Mouse (Mus musculus): ENCODE data around the gene Gm266. TPM values are rescaled to one million over a fixed set of nuclear protein-coding genes. Genes with fewer than 3 reads are reported as not detected.

Gene Gm266
- polyA plus RNA-seq, 1 experiment from 2014 or later, result 0.99 TPM

DNA sequence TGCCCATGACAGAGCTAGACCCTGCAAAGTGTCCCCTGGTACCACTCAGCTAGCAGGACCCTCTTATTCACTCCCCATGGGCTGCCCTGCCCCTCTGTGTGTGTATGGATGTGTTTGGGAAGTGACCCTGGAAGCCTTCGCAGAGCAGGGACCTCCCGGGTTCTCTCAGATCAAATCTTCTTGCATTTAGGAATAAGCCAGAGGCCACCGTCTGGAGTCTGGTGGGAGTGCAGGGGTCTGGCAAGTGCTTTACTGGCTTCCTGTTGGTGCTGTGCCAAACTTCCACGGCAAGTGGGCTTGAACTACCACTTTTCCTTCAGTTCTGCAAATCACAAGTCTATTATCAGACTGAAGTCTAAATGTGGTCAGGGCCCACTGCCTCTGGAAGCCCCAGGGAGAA lies 31.6 kb downstream of the Gm266 start:
- 40% methylated on average over 4 of the region's 4 CpGs for WGBS
- no peak overlapping the region for H3K9ac ChIP-seq (ENCODE audit: low read length)
- H3K27me3 ChIP-seq (replicated peaks; ENCODE audit: control insufficient read depth, insufficient read depth, low read length), result peaks cover 27% of the 10 kb centered on the region
- H3K4me3 ChIP-seq (ENCODE audit: low read depth, low read length), result no peak overlapping the region
- H3K4me2 ChIP-seq (ENCODE audit: low read length), result no peak overlapping the region
- no peak overlapping the region for H3K27ac ChIP-seq (ENCODE audit: low read depth, low read length)
- DNase-seq (ENCODE audit: low spot score) (no peak), ATAC-seq (no peak)
- no peaks in the 10 kb centered on the region for H3K36me3 ChIP-seq (ENCODE audit: control insufficient read depth, insufficient read depth, low read length)
- no peaks in the 10 kb centered on the region for H3K4me1 ChIP-seq (ENCODE audit: control insufficient read depth, insufficient read depth, low read length)
- no peaks in the 10 kb centered on the region for H3K9me3 ChIP-seq (replicated peaks; ENCODE audit: control insufficient read depth, low read length)

GRCm38 (mm10) chr12:111451561-111451960 lies 34.1 kb downstream of the Gm266 start:
- no peak overlapping the region for H3K27ac ChIP-seq (ENCODE audit: low read depth, low read length)
- peaks cover 52% of the 10 kb centered on the region for H3K27me3 ChIP-seq (replicated peaks; ENCODE audit: control insufficient read depth, insufficient read depth, low read length)
- DNase-seq (ENCODE audit: low spot score) (no peak), ATAC-seq (no peak)
- no peaks in the 10 kb centered on the region for H3K4me1 ChIP-seq (ENCODE audit: control insufficient read depth, insufficient read depth, low read length)
- H3K9me3 ChIP-seq (replicated peaks; ENCODE audit: control insufficient read depth, low read length), result no peaks in the 10 kb centered on the region
- H3K4me3 ChIP-seq (ENCODE audit: low read depth, low read length), result no peak overlapping the region
- 84% methylated on average over 7 of the region's 7 CpGs for WGBS
- no peaks in the 10 kb centered on the region for H3K36me3 ChIP-seq (ENCODE audit: control insufficient read depth, insufficient read depth, low read length)
- no peak overlapping the region for H3K9ac ChIP-seq (ENCODE audit: low read length)
- no peak overlapping the region for H3K4me2 ChIP-seq (ENCODE audit: low read length)

- peaks cover 64% of the 10 kb centered on the region for H3K27me3 ChIP-seq (replicated peaks; ENCODE audit: control insufficient read depth, insufficient read depth, low read length)
- ATAC-seq (no peak), DNase-seq (ENCODE audit: low spot score) (no peak)
- no peak overlapping the region for H3K27ac ChIP-seq (ENCODE audit: low read depth, low read length)
- 58% methylated on average over 6 of the region's 6 CpGs for WGBS
- H3K9me3 ChIP-seq (replicated peaks; ENCODE audit: control insufficient read depth, low read length), result no peaks in the 10 kb centered on the region
- no peaks in the 10 kb centered on the region for H3K4me1 ChIP-seq (ENCODE audit: control insufficient read depth, insufficient read depth, low read length)
- no peak overlapping the region for H3K9ac ChIP-seq (ENCODE audit: low read length)
- no peak overlapping the region for H3K4me2 ChIP-seq (ENCODE audit: low read length)
- no peaks in the 10 kb centered on the region for H3K36me3 ChIP-seq (ENCODE audit: control insufficient read depth, insufficient read depth, low read length)
- no peak overlapping the region for H3K4me3 ChIP-seq (ENCODE audit: low read depth, low read length)
These were observed 35.3 kb downstream of the Gm266 start for GRCm38 (mm10) chr12:111450359-111450758.

DNA sequence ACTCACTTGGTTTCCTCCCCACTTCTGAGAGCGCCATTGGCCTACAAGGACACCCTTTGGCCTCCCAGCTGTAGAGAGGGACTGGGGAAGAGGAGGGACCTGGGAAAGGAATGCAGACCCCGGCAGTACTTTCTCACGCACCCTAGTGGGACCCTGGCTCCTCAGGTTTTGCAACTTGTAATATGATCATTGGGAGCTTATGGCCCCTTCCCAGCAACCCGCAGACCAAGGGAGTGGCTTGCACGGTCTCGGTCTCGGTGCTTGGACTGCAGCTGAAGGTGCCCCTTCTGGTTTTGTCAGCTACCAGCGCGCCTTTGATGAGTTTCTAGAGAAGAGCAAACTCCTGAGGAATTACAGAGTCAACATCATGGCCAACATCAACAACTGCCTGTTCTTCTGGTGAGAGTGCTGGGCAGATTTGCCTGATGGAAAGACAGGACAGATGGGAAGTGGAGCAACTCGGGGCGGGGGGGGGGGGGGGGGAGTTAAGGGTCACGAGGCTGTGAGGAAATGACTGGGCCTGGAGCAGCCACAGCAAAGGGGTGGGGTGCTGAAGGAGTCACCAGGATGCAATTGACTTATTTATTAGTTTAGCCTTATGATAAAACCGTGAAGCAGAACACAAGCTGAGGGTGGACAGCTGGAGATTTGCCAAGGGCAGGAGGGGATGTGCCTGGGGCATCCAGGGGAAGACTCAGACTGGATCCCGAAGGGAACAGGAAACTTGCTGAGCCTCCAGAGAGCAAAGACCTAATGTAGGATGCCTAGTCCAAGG lies 36.5 kb downstream of the Gm266 start:
- 24% methylated on average over 13 of the region's 14 CpGs for WGBS
- Histone ChIP-seq H3K9me3 (replicated peaks; ENCODE audit: control insufficient read depth, low read length) (no peaks in the 10 kb centered on the region), H3K27me3 (replicated peaks; ENCODE audit: control insufficient read depth, insufficient read depth, low read length) (peaks cover 76% of the 10 kb centered on the region), H3K27ac (ENCODE audit: low read depth, low read length) (no peak overlapping the region), H3K4me3 (ENCODE audit: low read depth, low read length) (no peak overlapping the region), H3K9ac (ENCODE audit: low read length) (no peak overlapping the region), H3K36me3 (ENCODE audit: control insufficient read depth, insufficient read depth, low read length) (no peaks in the 10 kb centered on the region), H3K4me2 (ENCODE audit: low read length) (no peak overlapping the region), H3K4me1 (ENCODE audit: control insufficient read depth, insufficient read depth, low read length) (no peaks in the 10 kb centered on the region)
- DNase-seq (ENCODE audit: low spot score) (no peak), ATAC-seq (no peak)

DNA sequence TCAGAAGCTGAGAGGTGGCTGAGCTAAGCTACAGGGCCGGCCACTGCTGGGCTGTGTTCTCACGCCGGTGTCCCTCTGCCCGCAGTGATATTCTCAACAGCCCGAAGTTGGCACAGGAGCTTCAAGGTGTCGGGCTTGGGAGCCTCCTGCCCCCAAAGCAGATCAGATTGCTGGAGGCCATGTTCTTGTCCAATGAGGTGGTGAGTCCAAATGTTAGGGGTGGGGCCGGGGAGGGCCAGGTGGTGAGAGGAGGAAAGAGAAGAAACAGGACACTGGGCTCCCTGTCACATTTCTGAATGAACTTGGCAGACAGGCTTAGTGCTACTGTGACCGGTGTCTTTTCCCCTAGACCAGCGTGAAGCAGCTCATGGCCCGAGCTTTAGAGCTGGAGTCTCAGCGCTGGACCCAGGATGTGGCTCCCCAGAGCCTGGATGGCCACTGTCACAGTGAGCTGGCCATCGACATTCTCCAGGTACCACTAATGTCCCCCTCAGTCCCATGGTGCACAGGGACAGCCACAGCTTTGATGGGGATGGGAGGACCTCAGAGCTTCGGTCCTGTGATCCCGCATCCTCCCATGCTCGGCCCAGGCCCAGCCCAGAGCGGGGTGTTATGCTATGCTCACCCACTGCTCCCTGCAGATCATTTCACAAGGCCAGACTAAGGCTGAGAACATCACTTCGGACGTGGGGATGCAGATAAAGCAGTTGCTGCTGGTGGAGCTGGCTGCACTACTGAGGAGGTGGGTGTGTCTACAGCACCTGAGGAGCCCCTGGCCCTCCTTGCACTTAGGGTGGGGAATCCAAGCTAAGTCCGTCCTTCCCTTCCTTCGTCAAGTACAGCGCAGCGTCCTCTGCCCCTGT lies 37.5 kb downstream of the Gm266 start:
- no peak overlapping the region for H3K27ac ChIP-seq (ENCODE audit: low read depth, low read length)
- no peak overlapping the region for H3K4me3 ChIP-seq (ENCODE audit: low read depth, low read length)
- no peaks in the 10 kb centered on the region for H3K36me3 ChIP-seq (ENCODE audit: control insufficient read depth, insufficient read depth, low read length)
- no peak overlapping the region for H3K4me2 ChIP-seq (ENCODE audit: low read length)
- WGBS, result 15% methylated on average over 22 of the region's 22 CpGs
- H3K27me3 ChIP-seq (replicated peaks; ENCODE audit: control insufficient read depth, insufficient read depth, low read length), result peaks cover 86% of the 10 kb centered on the region
- ATAC-seq, result no peak
- no peaks in the 10 kb centered on the region for H3K4me1 ChIP-seq (ENCODE audit: control insufficient read depth, insufficient read depth, low read length)
- no peak overlapping the region for H3K9ac ChIP-seq (ENCODE audit: low read length)
- DNase-seq (ENCODE audit: low spot score), result no peak
- H3K9me3 ChIP-seq (replicated peaks; ENCODE audit: control insufficient read depth, low read length), result no peaks in the 10 kb centered on the region

GRCm38 (mm10) chr12:111447350-111447749 lies 38.3 kb downstream of the Gm266 start:
- DNase-seq (ENCODE audit: low spot score) (no peak), ATAC-seq (no peak)
- Histone ChIP-seq H3K4me2 (ENCODE audit: low read length) (no peak overlapping the region), H3K4me3 (ENCODE audit: low read depth, low read length) (no peak overlapping the region), H3K27ac (ENCODE audit: low read depth, low read length) (no peak overlapping the region), H3K9ac (ENCODE audit: low read length) (no peak overlapping the region), H3K4me1 (ENCODE audit: control insufficient read depth, insufficient read depth, low read length) (peaks cover 4% of the 10 kb centered on the region), H3K9me3 (replicated peaks; ENCODE audit: control insufficient read depth, low read length) (no peaks in the 10 kb centered on the region), H3K27me3 (replicated peaks; ENCODE audit: control insufficient read depth, insufficient read depth, low read length) (peaks cover 94% of the 10 kb centered on the region), H3K36me3 (ENCODE audit: control insufficient read depth, insufficient read depth, low read length) (no peaks in the 10 kb centered on the region)
- 9% methylated on average over 9 of the region's 9 CpGs for WGBS

DNA sequence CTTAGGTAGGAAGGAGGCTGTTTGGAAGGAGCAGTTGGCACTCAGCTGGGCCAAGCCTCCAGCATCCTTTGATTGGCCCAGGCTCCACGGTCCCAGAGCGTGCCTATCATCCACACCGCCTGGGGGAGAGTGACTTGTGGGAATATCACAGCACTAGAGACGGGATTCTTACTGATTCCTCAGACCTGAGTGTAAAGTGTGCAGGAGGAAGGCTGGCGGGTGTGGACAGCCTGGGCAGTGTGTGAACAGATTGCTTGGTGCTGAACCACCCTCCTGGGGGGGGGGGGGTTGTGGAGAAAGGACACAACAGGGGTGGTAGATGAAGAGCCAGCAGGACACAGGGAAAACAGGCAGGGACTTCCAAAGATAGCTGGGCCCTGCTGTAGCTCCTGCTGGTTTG lies 38.9 kb downstream of the Gm266 start:
- ATAC-seq (no peak), DNase-seq (ENCODE audit: low spot score) (no peak)
- WGBS, result 14% methylated on average over 5 of the region's 5 CpGs
- Histone ChIP-seq H3K27ac (ENCODE audit: low read depth, low read length) (no peak overlapping the region), H3K4me3 (ENCODE audit: low read depth, low read length) (no peak overlapping the region), H3K27me3 (replicated peaks; ENCODE audit: control insufficient read depth, insufficient read depth, low read length) (peaks cover 98% of the 10 kb centered on the region), H3K36me3 (ENCODE audit: control insufficient read depth, insufficient read depth, low read length) (no peaks in the 10 kb centered on the region), H3K4me2 (ENCODE audit: low read length) (no peak overlapping the region), H3K9me3 (replicated peaks; ENCODE audit: control insufficient read depth, low read length) (no peaks in the 10 kb centered on the region), H3K4me1 (ENCODE audit: control insufficient read depth, insufficient read depth, low read length) (peaks cover 5% of the 10 kb centered on the region), H3K9ac (ENCODE audit: low read length) (no peak overlapping the region)

GRCm38 (mm10) chr12:111445890-111446613 lies 39.6 kb downstream of the Gm266 start:
- DNase-seq (ENCODE audit: low spot score) (no peak), ATAC-seq (no peak)
- Histone ChIP-seq H3K4me2 (ENCODE audit: low read length) (peak overlapping the region; percentile 38), H3K4me3 (ENCODE audit: low read depth, low read length) (peak overlapping the region; percentile 11; the same call in 1 of the 2 replicates), H3K27ac (ENCODE audit: low read depth, low read length) (no peak overlapping the region), H3K27me3 (replicated peaks; ENCODE audit: control insufficient read depth, insufficient read depth, low read length) (peaks cover 95% of the 10 kb centered on the region), H3K36me3 (ENCODE audit: control insufficient read depth, insufficient read depth, low read length) (no peaks in the 10 kb centered on the region), H3K9ac (ENCODE audit: low read length) (no peak overlapping the region), H3K9me3 (replicated peaks; ENCODE audit: control insufficient read depth, low read length) (no peaks in the 10 kb centered on the region), H3K4me1 (ENCODE audit: control insufficient read depth, insufficient read depth, low read length) (peaks cover 5% of the 10 kb centered on the region)
- 3% methylated on average over 26 of the region's 27 CpGs for WGBS
